Mouse (Mus musculus): ENCODE results near the gene Raet1e. TPM values are rescaled to one million over a fixed set of nuclear protein-coding genes. Genes with fewer than 3 reads are reported as not detected.
"Not testable (repeated sequence)": the region's sequence is repeated elsewhere in the genome, so short reads cannot be mapped to it uniquely, and the experiment has no call there.

Raet1e gene
- polyA plus RNA-seq, 1 experiment from 2014 or later = 3.5 TPM

DNA sequence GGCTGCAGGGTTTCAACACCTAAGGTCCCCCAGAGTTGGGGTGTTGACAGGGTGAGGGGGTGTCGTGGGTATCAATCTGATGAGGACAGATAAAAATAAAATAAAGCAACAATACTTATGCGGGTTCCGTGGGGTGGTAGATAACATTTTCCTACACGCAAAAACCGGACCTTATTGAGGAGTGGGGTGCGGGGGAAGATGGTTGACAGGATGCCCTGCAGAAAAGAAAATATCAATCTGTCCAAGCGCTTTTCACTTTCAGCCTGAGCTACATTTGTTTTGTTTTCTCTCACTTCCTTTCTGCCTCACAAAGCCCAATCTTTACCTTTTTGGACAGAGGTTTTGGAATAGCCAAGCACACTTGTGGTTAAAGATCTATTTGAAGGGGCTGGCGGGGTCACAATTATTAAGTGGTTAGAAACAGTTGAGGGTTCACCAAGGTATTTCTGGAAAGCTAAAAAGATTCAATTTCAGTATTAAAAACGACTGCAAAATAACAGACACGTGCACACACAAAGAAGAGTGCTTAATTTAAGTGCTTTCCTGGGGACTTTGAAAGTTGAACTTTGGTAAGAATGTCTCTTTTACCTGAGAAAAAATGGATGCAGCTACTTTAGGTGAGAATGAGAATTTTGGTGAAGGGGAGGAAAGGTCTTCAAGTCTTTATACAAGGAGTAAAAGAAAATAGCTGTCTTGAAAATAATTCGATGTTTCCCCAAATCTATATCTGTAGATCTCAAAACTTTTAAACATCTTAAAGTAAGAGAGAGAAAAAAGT, 6.3 kb upstream of the Raet1e start:
- H3K4me2 ChIP-seq; ATAC-seq (ENCODE audit: extremely low read depth, insufficient number of reproducible peaks, low FRiP score, low TSS enrichment); H3K9me3 ChIP-seq; H3K9ac ChIP-seq; H3K36me3 ChIP-seq; H3K27ac ChIP-seq (replicated peaks): not testable (repeated sequence)
- WGBS = 4% methylated on average over 11 of the region's 11 CpGs
- Histone ChIP-seq H3K27me3 (replicated peaks) (peaks cover 70% of the 10 kb centered on the region), H3K4me3 (peak overlapping the region; percentile 82), H3K4me1 (peaks cover 23% of the 10 kb centered on the region)

DNA sequence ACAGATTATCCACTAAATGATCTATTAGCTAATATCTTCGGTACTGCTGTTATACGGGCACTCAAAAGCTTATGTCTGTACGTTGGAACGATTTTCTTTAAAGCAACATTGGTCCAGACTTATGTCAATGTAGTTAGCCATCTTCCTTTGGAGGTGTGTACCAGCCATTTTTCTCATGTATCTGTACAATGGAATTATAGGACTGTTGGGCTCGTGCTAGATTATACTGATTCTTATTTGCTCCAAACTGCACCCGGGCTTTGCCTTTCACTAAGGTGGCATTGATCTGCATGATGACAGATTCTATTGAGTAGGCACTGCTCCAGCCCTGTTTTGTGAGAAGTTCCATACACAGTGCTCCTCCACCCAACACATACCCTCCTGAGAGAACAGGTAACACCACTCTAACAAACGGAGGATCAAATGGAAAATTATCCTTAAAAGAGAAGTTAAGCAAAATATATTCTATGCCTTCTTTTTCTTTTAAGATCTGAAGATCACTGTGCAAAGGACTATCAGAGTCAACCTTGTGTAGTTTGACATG, 5.2 kb upstream of the Raet1e start:
- not testable (repeated sequence) for H3K4me2 ChIP-seq; H3K9ac ChIP-seq; H3K27ac ChIP-seq (replicated peaks); H3K9me3 ChIP-seq; ATAC-seq (ENCODE audit: extremely low read depth, insufficient number of reproducible peaks, low FRiP score, low TSS enrichment); H3K4me3 ChIP-seq; H3K36me3 ChIP-seq
- 7% methylated on average over 7 of the region's 7 CpGs for WGBS
- Histone ChIP-seq H3K4me1 (peaks cover 25% of the 10 kb centered on the region), H3K27me3 (replicated peaks) (peaks cover 80% of the 10 kb centered on the region)

GRCm38 (mm10) chr10:22154127-22154526, 4.2 kb upstream of the Raet1e start:
- H3K9ac ChIP-seq; ATAC-seq (ENCODE audit: extremely low read depth, insufficient number of reproducible peaks, low FRiP score, low TSS enrichment); H3K9me3 ChIP-seq; H3K36me3 ChIP-seq; H3K27ac ChIP-seq (replicated peaks): not testable (repeated sequence)
- Histone ChIP-seq H3K4me2 (peak overlapping the region; percentile 67), H3K4me1 (peaks cover 32% of the 10 kb centered on the region), H3K27me3 (replicated peaks) (peaks cover 89% of the 10 kb centered on the region), H3K4me3 (peak overlapping the region; percentile 49)
- WGBS = under 1% methylated on average over 38 of the region's 38 CpGs

DNA sequence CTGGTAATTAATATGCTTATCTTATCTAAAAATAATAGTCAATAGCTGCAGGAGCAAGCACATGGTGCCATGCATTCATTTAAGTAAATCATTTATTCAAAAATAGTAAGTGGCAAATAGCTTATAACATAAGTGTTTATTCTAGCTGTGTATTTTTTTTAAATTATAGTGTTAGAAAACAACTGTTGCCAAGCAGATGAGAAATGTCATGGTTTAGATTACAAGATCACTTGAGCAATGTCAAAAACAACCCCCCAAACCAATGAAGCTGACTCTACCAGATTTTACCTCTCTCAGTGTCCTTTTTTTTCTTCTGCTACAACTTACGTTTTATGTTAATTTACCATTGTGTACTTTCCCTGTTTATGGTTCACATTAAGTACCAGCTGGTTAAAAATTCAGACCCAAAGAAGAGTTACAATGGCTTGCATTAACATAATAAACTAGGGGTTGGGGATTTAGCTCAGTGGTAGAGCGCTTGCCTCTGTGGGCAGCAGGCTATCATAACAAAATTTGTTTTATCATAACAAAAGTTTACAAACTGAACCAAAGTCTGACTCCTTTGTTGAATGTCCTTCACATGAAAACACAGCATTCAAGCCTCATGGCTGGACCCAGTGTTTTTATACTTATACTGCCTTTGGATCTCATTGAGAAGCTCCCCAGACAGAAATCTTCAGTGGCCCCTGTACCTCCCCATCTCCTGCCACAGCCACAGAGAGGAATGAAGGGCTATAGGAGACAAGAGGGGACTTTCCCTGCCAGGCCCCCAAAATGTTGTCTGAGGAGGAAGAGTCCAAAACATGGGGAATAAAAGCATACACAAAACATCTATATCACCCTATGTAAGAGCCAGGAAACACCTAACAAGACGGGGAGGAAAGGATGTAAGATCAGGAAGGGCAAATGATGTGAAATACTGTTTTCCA, 3.2 kb upstream of the Raet1e start:
- WGBS = 25% methylated on average over 3 of the region's 3 CpGs
- peaks cover 92% of the 10 kb centered on the region for H3K27me3 ChIP-seq (replicated peaks)
- H3K9ac ChIP-seq = no peak overlapping the region
- H3K36me3 ChIP-seq = no peaks in the 10 kb centered on the region
- no peak for ATAC-seq (ENCODE audit: extremely low read depth, insufficient number of reproducible peaks, low FRiP score, low TSS enrichment)
- no peaks in the 10 kb centered on the region for H3K9me3 ChIP-seq
- no peak overlapping the region for H3K4me3 ChIP-seq
- H3K27ac ChIP-seq (replicated peaks) = no peak overlapping the region
- H3K4me2 ChIP-seq = no peak overlapping the region
- peaks cover 26% of the 10 kb centered on the region for H3K4me1 ChIP-seq

DNA sequence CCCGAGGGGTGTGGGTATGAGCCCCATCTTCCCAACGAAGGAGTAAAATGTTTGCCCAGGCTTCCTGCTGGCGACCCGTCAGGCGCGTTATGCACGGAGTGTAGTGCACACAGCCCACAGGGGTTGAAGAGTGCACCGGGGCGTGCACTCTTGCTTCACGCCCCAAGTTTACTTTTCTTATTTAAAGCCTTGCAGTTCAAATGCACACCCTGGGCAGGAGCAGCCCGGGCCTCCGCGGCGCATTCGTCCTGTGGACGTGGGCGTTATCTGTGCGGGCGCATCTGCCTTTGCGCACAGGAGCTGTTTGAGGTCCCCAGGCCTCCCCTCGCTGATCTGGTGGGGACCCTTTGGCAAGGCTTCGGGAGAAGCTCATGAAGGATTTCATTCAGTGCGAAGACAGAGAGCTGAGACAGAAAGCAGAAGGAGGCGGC, 777 bp downstream of the Raet1e start:
- Histone ChIP-seq H3K4me3 (peak overlapping the region; percentile 58), H3K4me1 (peaks cover 11% of the 10 kb centered on the region), H3K9ac (0 out of 2 replicates have a peak overlapping the region, but pooled peaks have one; percentile 24), H3K27me3 (replicated peaks) (peaks cover 84% of the 10 kb centered on the region), H3K36me3 (no peaks in the 10 kb centered on the region), H3K27ac (replicated peaks) (no peak overlapping the region), H3K4me2 (peak overlapping the region; percentile 76), H3K9me3 (no peaks in the 10 kb centered on the region)
- WGBS = 1% methylated on average over 24 of the region's 24 CpGs
- no peak for ATAC-seq (ENCODE audit: extremely low read depth, insufficient number of reproducible peaks, low FRiP score, low TSS enrichment)

DNA sequence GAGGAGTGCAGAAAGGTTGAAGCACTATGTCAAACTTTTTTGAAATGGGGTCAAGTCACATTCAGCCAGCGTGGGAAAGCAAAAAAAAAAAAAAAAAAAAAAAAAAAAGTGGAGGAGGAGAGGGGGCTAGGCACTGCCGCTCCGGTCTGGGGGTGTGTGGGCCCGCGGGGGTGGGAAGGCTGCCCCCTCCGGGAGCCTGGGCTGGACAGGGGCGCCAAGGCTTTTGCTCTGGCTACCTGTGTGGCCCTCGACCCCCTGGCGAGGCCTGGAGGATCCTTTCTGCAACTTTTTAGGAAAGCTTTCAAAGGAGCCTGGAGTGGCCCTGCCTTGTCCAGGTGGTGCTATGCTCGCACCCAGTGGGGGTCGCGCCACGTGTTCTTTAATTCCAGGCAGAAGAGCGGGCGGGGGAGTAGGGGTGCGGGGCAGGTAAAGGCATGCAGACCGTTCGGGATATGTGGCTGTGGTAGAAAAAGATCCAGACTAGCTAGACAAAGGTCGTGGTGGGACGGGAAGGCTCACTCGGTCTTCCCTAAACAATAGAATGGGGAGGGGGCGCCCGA, 1.3 kb downstream of the Raet1e start:
- no peak overlapping the region for H3K27ac ChIP-seq (replicated peaks)
- no peaks in the 10 kb centered on the region for H3K9me3 ChIP-seq
- no peaks in the 10 kb centered on the region for H3K36me3 ChIP-seq
- 5% methylated on average over 23 of the region's 23 CpGs for WGBS
- ATAC-seq (ENCODE audit: extremely low read depth, insufficient number of reproducible peaks, low FRiP score, low TSS enrichment) = no peak
- H3K9ac ChIP-seq = no peak overlapping the region
- H3K4me2 ChIP-seq = peak overlapping the region; percentile 76; the same call in 1 of the 2 replicates
- H3K27me3 ChIP-seq (replicated peaks) = peaks cover 79% of the 10 kb centered on the region
- peak overlapping the region; percentile 58; the same call in 1 of the 2 replicates for H3K4me3 ChIP-seq
- peaks cover 11% of the 10 kb centered on the region for H3K4me1 ChIP-seq

DNA sequence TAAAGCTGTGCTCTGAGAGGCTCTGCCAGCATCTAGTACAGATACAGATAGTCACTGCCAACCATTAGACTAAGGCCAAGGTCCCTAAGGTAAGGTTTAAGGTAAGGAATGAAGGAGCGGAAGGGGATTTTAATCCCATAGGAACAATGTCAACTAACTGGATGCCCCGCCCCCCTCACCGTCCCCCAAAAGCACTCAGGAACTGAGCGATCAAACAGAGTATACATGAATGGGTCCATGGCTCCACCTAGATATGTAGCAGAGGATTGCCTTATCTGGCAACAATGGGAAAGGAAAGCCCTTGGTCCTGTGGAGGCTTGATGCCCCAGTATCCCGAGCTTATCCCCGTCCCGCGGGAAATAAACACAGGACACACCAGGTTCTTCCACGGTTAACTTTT, 4.9 kb downstream of the Raet1e start:
- not testable (repeated sequence) for H3K9ac ChIP-seq; H3K27ac ChIP-seq (replicated peaks); ATAC-seq (ENCODE audit: extremely low read depth, insufficient number of reproducible peaks, low FRiP score, low TSS enrichment); H3K4me1 ChIP-seq; H3K36me3 ChIP-seq; H3K9me3 ChIP-seq
- H3K27me3 ChIP-seq (replicated peaks) = peaks cover 43% of the 10 kb centered on the region
- peak overlapping the region; percentile 35 for H3K4me3 ChIP-seq
- H3K4me2 ChIP-seq = peak overlapping the region; percentile 62
- WGBS = 10% methylated on average over 9 of the region's 9 CpGs

GRCm38 (mm10) chr10:22163705-22164583, 5.6 kb downstream of the Raet1e start:
- not testable (repeated sequence) for H3K27ac ChIP-seq (replicated peaks); H3K9ac ChIP-seq; H3K4me1 ChIP-seq; ATAC-seq (ENCODE audit: extremely low read depth, insufficient number of reproducible peaks, low FRiP score, low TSS enrichment); H3K9me3 ChIP-seq; H3K36me3 ChIP-seq
- H3K27me3 ChIP-seq (replicated peaks) = peaks cover 37% of the 10 kb centered on the region
- peak overlapping the region; percentile 62 for H3K4me2 ChIP-seq
- WGBS = 30% methylated on average over 14 of the region's 16 CpGs
- peak overlapping the region; percentile 35 for H3K4me3 ChIP-seq

DNA sequence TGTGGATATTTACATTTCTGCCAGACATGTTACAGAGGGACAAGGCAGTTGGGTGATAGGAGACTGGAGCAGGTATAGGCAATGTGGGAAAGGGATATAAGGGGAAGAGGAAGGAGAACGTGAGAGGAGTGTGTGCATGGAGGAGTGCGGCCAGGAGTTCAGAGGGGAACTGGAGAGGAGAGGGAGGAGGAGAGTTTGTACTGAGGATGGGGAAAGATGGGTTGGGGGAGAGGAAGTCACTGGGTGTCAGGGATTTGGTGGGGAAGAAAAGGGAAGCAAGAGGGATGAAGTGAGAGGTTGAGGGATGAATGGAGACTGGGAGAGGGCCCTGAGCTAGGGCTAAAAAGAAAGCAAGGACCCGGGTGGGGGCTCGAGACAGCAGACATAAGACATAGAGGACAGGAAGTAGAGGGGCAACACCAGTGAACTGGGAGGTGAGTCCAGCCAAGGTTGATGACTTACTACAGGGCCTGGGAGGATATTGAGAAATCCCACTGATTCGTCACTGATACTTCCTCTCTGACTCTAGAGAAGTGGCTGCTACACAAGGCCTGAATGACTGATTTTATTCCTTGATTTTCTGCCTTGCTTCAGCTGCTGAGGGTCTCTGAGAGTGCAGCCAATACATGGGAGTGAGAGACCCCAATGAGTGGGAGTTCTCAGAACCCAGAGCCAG, 7.1 kb downstream of the Raet1e start:
- ATAC-seq (ENCODE audit: extremely low read depth, insufficient number of reproducible peaks, low FRiP score, low TSS enrichment); H3K4me1 ChIP-seq; H3K36me3 ChIP-seq; H3K4me2 ChIP-seq; H3K9ac ChIP-seq; H3K4me3 ChIP-seq; H3K9me3 ChIP-seq; H3K27ac ChIP-seq (replicated peaks): not testable (repeated sequence)
- WGBS = 59% methylated on average over 5 of the region's 5 CpGs
- peaks cover 24% of the 10 kb centered on the region for H3K27me3 ChIP-seq (replicated peaks)

GRCm38 (mm10) chr10:22166025-22166424, 7.7 kb downstream of the Raet1e start:
- H3K4me2 ChIP-seq; ATAC-seq (ENCODE audit: extremely low read depth, insufficient number of reproducible peaks, low FRiP score, low TSS enrichment); H3K4me1 ChIP-seq; H3K9me3 ChIP-seq; H3K27ac ChIP-seq (replicated peaks); H3K9ac ChIP-seq; H3K36me3 ChIP-seq; H3K4me3 ChIP-seq: not testable (repeated sequence)
- WGBS = 57% methylated on average over 2 of the region's 2 CpGs
- H3K27me3 ChIP-seq (replicated peaks) = peaks cover 19% of the 10 kb centered on the region

Measured in heart, embryonic 13.5 days (tissue).